Mouse (Mus musculus) stomach, postnatal 0 days (tissue): ENCODE data around the gene Olfr980.

Experiments
- CTCF ChIP-seq: IDR thresholded peaks from 2 replicates; pipeline ENCODE4 v1.5.1; 2016; ENCODE audit warnings: antibody characterized with exemption, low read depth, mild to moderate bottlenecking, moderate library complexity
- EP300 ChIP-seq: optimal IDR thresholded peaks from 2 replicates; pipeline ENCODE3; 2016; ENCODE audit warnings: antibody characterized with exemption

GRCm38 (mm10) chr9:40003365-40003764 lies 6.0 kb downstream of the Olfr980 start, which contains the start of gene Olfr979:
- no peak for TF ChIP-seq EP300
- TF ChIP-seq CTCF, result no peak
